Mouse (Mus musculus) layer of hippocampus, adult 9-10 months (tissue): ENCODE measurements at regions not wholly inside any gene's neighbourhood (a gene's known extent, or its start where the extent isn't known, plus 50 kb on each side); places are given as distances from the start of the nearest gene placed in this dataset.
A peak's percentile ranks its signal among the peaks of the same experiment; 100 is the strongest.

ENCODE experiments used
- DNase-seq: peaks from one replicate; pipeline ENCODE4 v3.0.0; 2022; ENCODE audit warnings: low spot score

DNA sequence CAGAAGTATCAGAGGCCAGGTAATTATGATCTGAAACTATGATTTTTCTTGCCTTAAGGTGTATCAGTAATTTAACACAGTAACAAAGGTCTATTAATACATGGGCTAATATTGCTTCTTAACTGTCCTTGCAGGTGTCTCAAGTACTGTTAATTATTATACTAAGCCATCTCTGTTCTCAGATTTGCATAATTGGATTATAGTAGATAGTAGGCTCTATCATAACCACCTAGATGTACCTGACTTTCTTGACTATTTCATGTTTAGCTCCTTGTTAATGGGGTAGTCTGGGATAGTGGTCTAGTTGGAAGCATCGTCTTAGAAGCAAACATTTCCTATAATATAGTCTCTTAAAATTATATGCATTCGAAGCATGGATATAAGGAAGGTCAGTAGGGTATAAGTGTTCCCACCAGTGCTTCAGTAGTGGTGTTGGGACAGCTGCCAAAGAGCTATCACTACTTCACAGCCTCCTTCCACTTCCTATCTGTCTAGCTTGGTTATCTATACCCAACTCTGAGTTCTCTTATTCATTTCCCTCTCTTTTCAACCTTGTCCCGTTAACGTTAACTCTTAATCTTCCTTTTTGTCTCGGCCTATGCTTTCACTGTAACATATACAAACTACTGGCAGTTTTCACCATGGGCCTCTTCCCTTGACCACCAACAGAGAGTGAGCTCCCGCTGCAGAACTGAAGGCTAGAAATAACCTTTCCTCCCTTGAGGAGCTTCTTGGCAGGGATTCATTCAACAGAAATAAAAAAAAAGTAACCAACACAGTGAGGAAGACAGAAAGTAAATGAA is 630.9 kb upstream of the Lcorl start:
- no peak for DNase-seq

GRCm38 (mm10) chr5:46486740-46487326 is 629.4 kb upstream of the Lcorl start:
- no peak for DNase-seq

DNA sequence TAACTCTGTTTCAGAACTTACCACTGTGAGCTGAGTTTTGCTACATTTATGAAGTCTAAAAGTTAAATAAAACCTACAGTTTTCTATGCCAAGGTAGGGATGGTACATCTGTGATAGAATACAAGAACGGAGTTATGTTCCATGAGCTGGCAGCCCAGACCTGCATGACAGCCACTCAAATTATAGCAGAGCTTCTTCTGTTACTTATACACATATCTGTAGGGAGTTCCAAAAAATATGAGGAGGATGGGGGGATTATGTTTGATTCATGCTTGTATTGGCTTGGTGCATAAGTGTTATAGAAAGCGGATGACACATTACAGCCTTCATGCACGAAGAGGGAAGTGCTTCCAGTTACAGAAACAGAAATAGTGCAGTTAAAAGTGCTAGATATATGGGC is 598.9 kb upstream of the Lcorl start:
- no peak for DNase-seq

- DNase-seq = no peak
Observed at GRCm38 (mm10) chr5:46448274-46448673, 590.9 kb upstream of the Lcorl start.

DNA sequence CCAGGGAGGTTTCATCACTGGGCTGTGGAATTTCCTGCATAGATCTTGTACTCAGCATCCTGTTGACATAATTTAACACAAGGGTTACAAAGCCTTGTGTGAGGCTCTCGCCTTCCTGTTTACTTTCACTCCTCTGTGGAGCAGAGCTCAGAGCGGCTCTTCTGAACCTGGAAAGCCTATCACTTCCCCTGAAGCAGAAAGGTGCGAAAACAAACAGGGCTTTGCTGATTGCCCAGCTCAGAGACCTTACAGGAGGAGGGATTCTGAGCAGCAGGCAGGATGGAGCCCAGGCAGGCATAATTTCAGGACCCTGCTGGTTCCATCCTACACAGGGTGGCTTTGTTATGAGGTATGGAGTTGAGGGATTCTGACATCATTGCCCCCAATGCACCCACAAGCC is 588.4 kb upstream of the Lcorl start:
- no peak for DNase-seq

GRCm38 (mm10) chr5:46445122-46445521 is 587.7 kb upstream of the Lcorl start:
- no peak for DNase-seq

- DNase-seq = no peak
Observed at GRCm38 (mm10) chr5:46443805-46444340, 586.5 kb upstream of the Lcorl start.

DNA sequence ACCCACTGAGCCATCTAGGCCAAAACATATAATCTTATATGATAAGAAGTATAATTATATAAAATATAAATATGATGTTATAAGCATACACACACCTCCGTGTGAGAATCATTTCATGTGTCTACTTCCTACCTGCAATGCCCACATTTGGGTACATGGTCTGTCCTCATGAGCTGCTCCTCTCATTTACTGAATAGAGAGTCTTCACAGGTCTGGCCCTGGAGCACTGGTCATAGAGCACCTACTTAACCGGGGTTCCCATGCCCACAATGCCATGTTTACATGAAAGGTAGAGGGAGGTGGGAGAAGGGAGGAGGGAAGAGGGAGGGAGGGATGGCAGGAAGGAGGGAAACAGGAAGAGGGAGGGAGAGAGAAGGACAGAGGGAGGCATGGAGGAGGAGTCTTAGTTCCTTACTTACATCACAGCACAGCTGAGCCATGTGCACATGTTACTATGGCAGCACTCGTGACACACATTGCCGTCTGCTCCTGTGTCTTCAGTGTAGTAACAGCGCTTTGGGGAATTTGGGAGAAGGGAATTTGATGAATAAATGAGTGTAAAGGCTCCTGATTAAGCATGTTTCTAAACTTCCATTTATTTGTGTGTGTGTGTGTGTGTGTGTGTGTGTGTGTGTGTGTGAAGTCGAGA is 585.3 kb upstream of the Lcorl start:
- peak; percentile 7 for DNase-seq

DNA sequence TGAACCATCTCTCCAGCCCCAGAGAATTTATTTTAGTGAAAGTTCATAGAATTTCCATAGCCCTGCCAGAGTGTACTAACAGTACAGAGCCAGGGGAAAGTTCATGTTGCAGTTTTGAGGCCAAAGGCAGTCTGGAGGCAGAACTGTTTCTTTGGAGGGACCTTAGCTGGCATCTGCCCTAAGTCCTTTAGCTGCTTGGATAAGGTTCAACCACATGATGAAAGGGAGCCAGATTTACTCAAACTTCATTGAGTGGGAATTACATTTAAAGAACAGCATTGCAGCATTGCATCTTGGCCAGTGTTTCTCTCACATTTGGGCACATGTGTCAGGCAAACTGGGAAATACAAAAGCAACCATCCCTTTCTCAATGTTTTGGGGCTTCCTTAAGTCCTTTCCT is 584.3 kb upstream of the Lcorl start:
- no peak for DNase-seq

DNA sequence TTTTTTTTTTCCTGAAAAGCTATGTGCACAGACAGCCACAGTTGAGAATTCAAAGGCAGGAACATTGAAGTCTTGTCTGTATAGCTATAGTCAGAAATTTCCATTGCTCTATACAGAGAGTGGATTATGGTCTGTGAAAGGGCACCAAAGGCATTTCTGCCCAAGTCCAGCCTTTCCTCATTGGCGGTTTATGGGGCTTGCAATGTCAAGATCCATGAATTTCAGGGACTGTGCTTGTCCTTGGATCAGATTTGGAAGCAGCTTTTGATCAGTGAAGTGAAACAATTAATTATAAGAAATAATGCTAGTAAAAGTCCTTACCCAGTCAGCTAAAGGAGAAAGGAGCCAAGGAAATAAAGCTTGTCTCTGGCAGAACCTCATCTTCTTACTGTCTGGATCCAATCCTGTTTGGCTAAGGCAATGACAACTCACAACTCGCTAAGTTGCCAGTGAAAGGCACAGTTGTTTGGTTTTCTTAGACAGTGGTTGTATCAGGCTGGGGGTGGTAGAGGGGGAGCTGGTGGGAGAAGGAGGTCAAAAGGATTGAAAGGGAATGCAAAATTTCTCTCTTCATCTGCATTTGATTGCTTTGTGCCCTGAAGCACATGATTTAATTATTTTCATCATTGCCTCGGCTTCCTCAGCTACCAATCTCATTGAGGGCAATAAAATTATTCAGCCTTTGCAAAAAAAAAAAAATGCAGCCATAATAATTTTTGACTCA is 574.4 kb upstream of the Lcorl start:
- DNase-seq = no peak

DNA sequence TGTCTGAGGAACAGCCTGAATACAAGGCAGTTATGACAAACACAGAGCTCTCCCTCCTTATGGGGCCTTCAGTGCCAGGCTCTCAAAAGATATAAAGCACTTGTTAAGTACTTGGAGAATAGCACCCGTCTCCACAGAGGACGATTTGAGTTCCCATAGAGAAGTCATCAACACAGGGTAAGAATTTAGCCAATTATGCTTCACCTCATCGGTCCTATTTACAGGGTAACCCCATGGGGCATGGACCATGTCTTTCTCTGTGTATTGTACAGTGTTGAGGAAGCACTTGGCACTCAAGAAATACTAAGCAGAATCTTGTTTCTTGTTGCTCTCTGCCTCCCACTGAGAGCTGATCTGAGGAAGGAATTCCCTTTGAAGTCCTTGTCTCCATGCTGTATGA is 565.3 kb upstream of the Lcorl start:
- no peak for DNase-seq

DNA sequence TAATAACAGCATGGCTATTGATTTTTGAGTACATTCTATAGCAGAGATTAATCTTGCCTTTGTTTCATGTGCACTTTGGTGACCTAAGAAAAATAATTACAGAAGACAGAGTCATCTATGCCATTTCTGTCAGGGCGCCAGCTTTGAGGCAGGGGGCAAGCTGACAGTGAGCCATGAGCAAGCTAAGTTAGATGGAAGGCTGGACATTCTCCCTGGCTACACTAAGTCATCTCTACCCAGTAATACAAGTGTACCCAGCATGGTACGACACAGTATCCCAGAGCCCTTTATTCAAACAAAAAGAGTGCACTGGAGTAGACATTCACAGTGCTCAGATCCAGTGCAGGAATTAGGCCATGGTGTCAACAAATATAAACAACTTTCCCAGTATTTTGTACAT is 549.6 kb upstream of the Lcorl start:
- no peak for DNase-seq

DNA sequence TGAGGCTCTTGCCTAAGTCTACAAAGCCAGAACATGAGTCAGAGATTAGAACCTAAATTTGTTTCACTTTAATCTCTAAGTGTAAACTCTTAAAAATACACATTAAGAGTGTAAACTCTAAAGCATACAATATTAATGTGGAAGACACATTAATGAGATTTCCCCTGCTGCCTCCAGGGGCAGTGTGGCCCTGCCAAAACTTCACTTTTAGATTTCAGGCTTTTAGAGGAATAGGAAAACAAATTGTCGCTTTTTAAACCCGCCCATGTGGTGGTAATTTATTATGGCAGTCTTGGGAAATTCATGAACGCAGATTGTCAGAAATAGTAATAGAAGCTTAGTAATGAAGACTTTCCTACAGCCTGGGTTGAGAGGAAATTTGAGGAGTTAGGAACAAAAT is 549.0 kb upstream of the Lcorl start:
- DNase-seq = no peak

GRCm38 (mm10) chr5:46386591-46386990 is 529.2 kb upstream of the Lcorl start:
- no peak for DNase-seq

DNA sequence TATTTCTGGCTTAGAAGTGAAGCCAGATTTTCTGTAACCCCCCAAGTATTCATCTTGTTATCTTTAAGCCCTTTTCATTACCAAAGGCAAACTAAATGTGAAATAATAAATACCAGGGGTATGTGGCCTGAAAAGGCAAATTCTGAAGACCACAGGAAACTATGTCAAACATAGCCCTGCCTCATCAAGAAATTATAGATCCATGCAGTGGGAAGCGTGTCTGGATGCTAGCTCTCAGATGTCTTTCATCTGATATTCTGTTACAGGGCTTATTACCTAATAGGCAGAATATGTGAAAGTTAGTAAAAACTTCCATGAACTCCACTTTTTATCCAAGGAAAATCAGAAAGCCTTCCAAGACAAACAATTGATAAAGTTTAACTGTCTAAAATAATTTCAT is 509.9 kb upstream of the Lcorl start:
- DNase-seq = no peak

- DNase-seq = no peak
Observed at GRCm38 (mm10) chr5:46363661-46364060, 506.2 kb upstream of the Lcorl start.

DNA sequence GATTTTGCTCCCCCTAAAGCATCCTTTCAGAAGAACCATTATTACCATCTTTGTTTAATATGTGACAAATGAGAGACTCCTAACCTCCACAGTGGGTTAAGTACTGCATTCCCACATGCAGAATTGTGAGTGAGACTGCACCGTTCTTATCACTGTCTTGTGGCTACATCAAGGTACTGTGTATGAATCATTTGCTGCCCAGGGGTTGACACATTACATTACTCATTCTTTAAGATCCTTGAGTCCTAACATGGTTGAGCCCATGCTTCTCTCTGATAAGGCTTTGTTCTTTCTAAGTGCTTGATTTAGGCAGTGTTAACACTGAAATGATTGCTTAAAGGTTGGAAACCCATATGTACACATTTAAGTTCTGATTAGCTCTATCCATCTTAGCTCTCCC is 504.2 kb upstream of the Lcorl start:
- no peak for DNase-seq

DNA sequence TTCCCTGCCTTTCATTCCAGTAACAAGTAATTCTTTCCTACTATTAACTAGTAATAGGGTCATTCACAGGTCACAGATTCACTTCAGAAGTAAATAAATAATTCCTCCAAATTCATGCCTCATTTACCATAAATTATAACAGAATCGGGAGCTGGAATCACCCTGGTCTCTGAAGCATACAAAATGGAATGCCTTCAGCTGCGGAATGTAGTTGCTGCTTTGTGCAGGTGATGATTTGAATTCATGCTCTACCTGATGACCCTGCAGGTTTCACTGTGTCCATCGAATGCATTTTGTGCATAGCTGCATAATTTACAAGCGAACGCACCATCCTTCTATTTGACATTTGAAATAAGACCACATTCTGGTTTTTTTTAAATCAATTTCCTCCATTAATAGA is 491.0 kb upstream of the Lcorl start:
- DNase-seq = no peak

GRCm38 (mm10) chr5:46347368-46348083 is 490.1 kb upstream of the Lcorl start:
- peak; percentile 86 for DNase-seq

DNA sequence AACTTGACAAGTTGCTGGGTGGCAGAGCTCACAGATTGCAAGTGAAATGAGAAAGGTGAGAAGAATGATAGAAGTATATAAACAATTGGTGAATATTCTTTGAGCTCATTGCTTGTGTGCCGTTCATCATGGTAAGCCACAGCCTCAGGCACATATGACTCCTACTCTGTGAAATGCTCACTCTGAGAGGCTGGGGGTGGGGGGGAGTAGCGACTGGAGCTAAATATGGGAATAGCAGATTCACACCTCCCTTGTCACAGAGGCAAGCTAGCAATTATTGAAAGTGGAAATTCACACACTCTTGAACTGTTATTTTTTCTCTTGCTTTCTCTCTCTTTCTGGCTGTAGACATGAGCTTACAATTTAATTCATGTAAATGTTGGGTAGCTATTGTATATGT is 481.0 kb upstream of the Lcorl start:
- no peak for DNase-seq

- no peak for DNase-seq
Observed at GRCm38 (mm10) chr5:46330880-46331279, 473.5 kb upstream of the Lcorl start.
